Mouse (Mus musculus) liver, embryonic 15.5 days (tissue): ENCODE data around the gene Emc1. TPM values are rescaled to one million over a fixed set of nuclear protein-coding genes. Genes with fewer than 3 reads are reported as not detected.

ENCODE experiments used
- ATAC-seq: fragments of 200-750 bp; cut with Nextera tagmentation; 2 replicates; pipeline ENCODE4 v1.8.0; 2017; ENCODE audit warnings: moderate number of reproducible peaks, mild to moderate bottlenecking, moderate library complexity; ENCODE audit not compliant: insufficient read depth
- H3K27ac ChIP-seq: fragments of 300-500 bp; sonication (generic); replicated peaks from 2 replicates; pipeline ENCODE4 v1.5.1; 2015; ENCODE audit warnings: mild to moderate bottlenecking, inconsistent platforms
- H3K27me3 ChIP-seq: fragments of 300-500 bp; sonication (generic); 2 replicates; pipeline ENCODE4 v1.6.1; 2015; ENCODE audit warnings: mild to moderate bottlenecking, inconsistent platforms
- H3K36me3 ChIP-seq: fragments of 300-500 bp; sonication (generic); replicated peaks from 2 replicates; pipeline ENCODE4 v1.6.1; 2015; ENCODE audit warnings: moderate library complexity, mild to moderate bottlenecking, inconsistent platforms
- H3K4me1 ChIP-seq: fragments of 300-500 bp; sonication (generic); replicated peaks from 2 replicates; pipeline ENCODE4 v1.6.1; 2015; ENCODE audit warnings: inconsistent platforms
- H3K4me2 ChIP-seq: fragments of 300-500 bp; sonication (generic); 2 replicates; pipeline ENCODE4 v1.6.1; 2015; ENCODE audit warnings: moderate library complexity, mild to moderate bottlenecking, inconsistent platforms
- H3K4me3 ChIP-seq: fragments of 300-500 bp; sonication (generic); replicated peaks from 2 replicates; pipeline ENCODE4 v1.5.1; 2015; ENCODE audit warnings: mild to moderate bottlenecking, inconsistent platforms
- H3K9ac ChIP-seq: fragments of 300-500 bp; sonication (generic); 2 replicates; pipeline ENCODE4 v1.6.1; 2015; ENCODE audit warnings: moderate library complexity, mild to moderate bottlenecking, inconsistent platforms
- H3K9me3 ChIP-seq: fragments of 300-500 bp; sonication (generic); replicated peaks from 2 replicates; pipeline ENCODE4 v1.6.1; 2016; ENCODE audit warnings: inconsistent platforms
- WGBS: fragments of 180-500 bp; shearing (Covaris S2); methylation state at CpG from one replicate; pipeline ENCODE4 v1.1.7; 2015; ENCODE audit warnings: mixed read lengths; ENCODE audit not compliant: insufficient replicate concordance; 5-methylcytosine and 5-hydroxymethylcytosine counted together
- polyA plus RNA-seq: library from polyadenylated mRNA; unstranded; fragments of >200 nt; fragmentation: Nextera tagmentation; extraction: Ambion mirVana; gene quantifications from 2 replicates; pipeline ENCODE4 v1.2.1, GENCODE M21; 2015

Emc1 gene
- 13.5 and 13.9 TPM in 2 replicates for polyA plus RNA-seq

- ATAC-seq: peak; percentile 92
- WGBS: under 1% methylated on average over 64 of the region's 64 CpGs
- no peaks in the 10 kb centered on the region for H3K27me3 ChIP-seq
- H3K4me2 ChIP-seq: peak within 1 kb of the TSS; percentile 99
- H3K4me3 ChIP-seq: peak within 1 kb of the TSS; percentile 83
- no peaks in the 10 kb centered on the region for H3K9me3 ChIP-seq
- H3K4me1 ChIP-seq: peaks cover 41% of the 10 kb centered on the region
- H3K36me3 ChIP-seq: peaks cover 62% of the 10 kb centered on the region
- H3K9ac ChIP-seq: peak within 1 kb of the TSS; percentile 84
- H3K27ac ChIP-seq: peak within 1 kb of the TSS; percentile 95
Measured at GRCm38 (mm10) chr4:139351931-139352711, at the start of gene Emc1, which contains the start of the genes Mrto4 and Ubr4. TSS of gene Emc1 (plus strand) at chr4:139352587. TSS of gene Mrto4 (minus strand) at chr4:139352576. TSS of gene Ubr4 (plus strand) at chr4:139352609.

GRCm38 (mm10) chr4:139305521-139305920 lies 46.9 kb upstream of the Emc1 start:
- H3K27me3 ChIP-seq: no peaks in the 10 kb centered on the region
- H3K4me3 ChIP-seq: no peak overlapping the region
- H3K9ac ChIP-seq: no peak overlapping the region
- no peaks in the 10 kb centered on the region for H3K36me3 ChIP-seq
- 88% methylated on average over 3 of the region's 3 CpGs for WGBS
- peaks cover 24% of the 10 kb centered on the region for H3K4me1 ChIP-seq
- no peak overlapping the region for H3K27ac ChIP-seq
- no peak for ATAC-seq
- H3K4me2 ChIP-seq: no peak overlapping the region
- H3K9me3 ChIP-seq: no peaks in the 10 kb centered on the region

GRCm38 (mm10) chr4:139307916-139308315 lies 44.5 kb upstream of the Emc1 start:
- H3K36me3 ChIP-seq: no peaks in the 10 kb centered on the region
- H3K9ac ChIP-seq: no peak overlapping the region; the same call in 1 of the 2 replicates
- no peak for ATAC-seq
- no peak overlapping the region for H3K4me2 ChIP-seq
- 38% methylated on average over 5 of the region's 5 CpGs for WGBS
- H3K27ac ChIP-seq: no peak overlapping the region
- H3K27me3 ChIP-seq: no peaks in the 10 kb centered on the region
- peaks cover 44% of the 10 kb centered on the region for H3K4me1 ChIP-seq
- no peak overlapping the region for H3K4me3 ChIP-seq
- no peaks in the 10 kb centered on the region for H3K9me3 ChIP-seq

- peaks cover 44% of the 10 kb centered on the region for H3K4me1 ChIP-seq
- no peak for ATAC-seq
- peak overlapping the region; percentile 74 for H3K4me3 ChIP-seq
- 44% methylated on average over 6 of the region's 6 CpGs for WGBS
- peaks cover 4% of the 10 kb centered on the region; the same call in 1 of the 2 replicates for H3K36me3 ChIP-seq
- H3K9me3 ChIP-seq: no peaks in the 10 kb centered on the region
- peak overlapping the region; percentile 100 for H3K4me2 ChIP-seq
- 0 out of 2 replicates have a peak overlapping the region, but pooled peaks have one; percentile 81 for H3K27ac ChIP-seq
- peak overlapping the region; percentile 82 for H3K9ac ChIP-seq
- no peaks in the 10 kb centered on the region for H3K27me3 ChIP-seq
Measured at GRCm38 (mm10) chr4:139309651-139310050, 42.7 kb upstream of the Emc1 start.

GRCm38 (mm10) chr4:139310171-139310898 lies 42.1 kb upstream of the Emc1 start, which contains the start of the genes Pqlc2 and Akr7a5:
TSS of gene Pqlc2 (minus strand) at chr4:139310708.
TSS of gene Akr7a5 (plus strand) at chr4:139310744.
- WGBS: under 1% methylated on average over 63 of the region's 63 CpGs
- Histone ChIP-seq H3K9me3 (no peaks in the 10 kb centered on the region), H3K27ac (peak within 1 kb of the TSS; percentile 81), H3K36me3 (peaks cover 6% of the 10 kb centered on the region; the same call in 1 of the 2 replicates), H3K4me2 (peak within 1 kb of the TSS; percentile 100), H3K4me3 (peak within 1 kb of the TSS; percentile 74), H3K9ac (peak within 1 kb of the TSS; percentile 82), H3K27me3 (no peaks in the 10 kb centered on the region), H3K4me1 (peaks cover 44% of the 10 kb centered on the region)
- peak; percentile 81 for ATAC-seq

DNA sequence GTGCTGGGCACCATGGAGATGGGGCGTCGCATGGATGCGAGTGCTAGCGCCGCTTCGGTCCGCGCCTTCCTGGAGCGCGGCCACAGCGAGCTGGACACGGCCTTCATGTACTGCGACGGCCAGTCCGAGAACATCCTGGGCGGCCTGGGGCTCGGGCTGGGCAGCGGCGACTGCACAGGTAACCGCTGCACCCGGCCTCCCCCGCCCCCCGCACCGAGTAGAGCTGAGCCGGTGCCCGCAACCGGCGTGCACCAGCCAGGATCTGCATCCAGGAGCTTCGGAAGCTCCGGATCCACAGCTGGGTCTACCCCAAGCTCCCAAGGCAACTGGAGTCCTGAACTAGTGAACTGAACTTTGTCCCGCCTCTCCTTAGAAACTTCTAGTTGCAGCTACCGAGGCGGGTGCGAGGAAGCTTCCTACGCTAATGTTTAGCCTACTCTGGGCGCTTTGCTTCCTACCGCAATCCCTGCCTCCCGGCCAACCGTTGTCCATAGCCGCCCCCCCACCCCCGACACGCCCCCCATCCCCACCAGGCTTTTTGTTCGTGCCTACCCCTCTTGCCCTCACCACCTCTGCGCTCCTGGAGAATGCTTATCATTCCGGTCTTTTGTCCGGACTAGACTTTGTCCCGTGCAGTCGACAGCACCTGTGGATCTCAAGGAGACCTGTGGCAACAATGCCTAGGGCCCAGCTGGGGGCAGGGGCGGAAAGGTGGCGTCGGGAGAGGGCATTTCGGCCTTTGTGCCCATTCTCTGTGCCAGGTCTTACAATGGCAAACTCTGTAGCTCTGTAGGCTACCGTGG lies 41.3 kb upstream of the Emc1 start:
- H3K9me3 ChIP-seq: no peaks in the 10 kb centered on the region
- no peak; the same call in 1 of the 2 replicates for ATAC-seq
- no peaks in the 10 kb centered on the region for H3K27me3 ChIP-seq
- H3K4me3 ChIP-seq: peak overlapping the region; percentile 74
- H3K27ac ChIP-seq: peak overlapping the region; percentile 81
- H3K4me2 ChIP-seq: peak overlapping the region; percentile 100
- peaks cover 44% of the 10 kb centered on the region for H3K4me1 ChIP-seq
- under 1% methylated on average over 53 of the region's 53 CpGs for WGBS
- peak overlapping the region; percentile 82 for H3K9ac ChIP-seq
- H3K36me3 ChIP-seq: peaks cover 6% of the 10 kb centered on the region; the same call in 1 of the 2 replicates

DNA sequence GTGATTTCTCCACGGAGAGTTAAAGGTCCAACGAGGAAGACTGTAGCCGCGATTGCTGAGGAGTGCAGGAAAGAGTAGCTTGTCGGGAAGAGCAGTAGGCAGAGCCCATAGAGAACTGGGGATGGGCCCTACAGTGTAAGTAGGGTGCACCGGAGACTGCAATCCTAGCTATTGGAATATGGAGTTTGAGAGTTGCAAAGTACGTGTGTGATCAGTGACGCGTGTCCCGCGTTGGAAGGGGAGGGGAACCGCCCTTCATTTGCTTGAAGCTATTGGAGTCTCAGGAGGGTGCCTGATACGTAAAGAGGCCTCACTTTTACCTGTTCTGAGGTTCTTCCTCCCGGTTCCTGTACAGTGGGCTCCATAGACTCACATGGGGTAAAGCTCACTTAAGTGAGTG lies 40.7 kb upstream of the Emc1 start:
- H3K9me3 ChIP-seq: no peaks in the 10 kb centered on the region
- peak overlapping the region; percentile 74 for H3K4me3 ChIP-seq
- no peaks in the 10 kb centered on the region for H3K27me3 ChIP-seq
- peak overlapping the region; percentile 82 for H3K9ac ChIP-seq
- peaks cover 6% of the 10 kb centered on the region; the same call in 1 of the 2 replicates for H3K36me3 ChIP-seq
- H3K4me1 ChIP-seq: peaks cover 44% of the 10 kb centered on the region
- no peak overlapping the region for H3K27ac ChIP-seq
- WGBS: 17% methylated on average over 14 of the region's 14 CpGs
- ATAC-seq: no peak
- H3K4me2 ChIP-seq: peak overlapping the region; percentile 100

DNA sequence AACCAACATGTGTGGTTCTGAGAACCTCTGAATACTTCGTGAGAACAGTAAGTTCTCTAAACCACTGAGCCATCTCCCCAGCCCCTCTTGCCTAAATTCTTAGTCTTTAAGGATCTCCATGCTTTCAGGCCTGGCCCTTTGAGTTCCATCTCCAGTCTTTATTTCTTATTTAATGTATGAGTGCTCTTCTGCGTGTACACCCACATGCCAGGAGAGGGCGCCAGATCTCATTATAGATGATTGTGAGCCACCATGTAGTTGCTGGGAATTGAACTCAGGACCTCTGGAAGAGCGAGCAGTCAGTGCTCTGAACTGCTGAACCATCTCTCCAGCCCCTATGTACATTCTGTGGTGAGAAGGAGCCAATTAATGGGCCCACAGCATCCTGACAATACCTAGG lies 39.8 kb upstream of the Emc1 start:
- WGBS: 50% methylated on average over 4 of the region's 4 CpGs
- H3K9me3 ChIP-seq: no peaks in the 10 kb centered on the region
- H3K36me3 ChIP-seq: peaks cover 9% of the 10 kb centered on the region; the same call in 1 of the 2 replicates
- peaks cover 42% of the 10 kb centered on the region for H3K4me1 ChIP-seq
- H3K4me2 ChIP-seq: 0 out of 2 replicates have a peak overlapping the region, but pooled peaks have one; percentile 100
- no peak overlapping the region for H3K9ac ChIP-seq
- H3K27me3 ChIP-seq: no peaks in the 10 kb centered on the region
- no peak overlapping the region for H3K27ac ChIP-seq
- ATAC-seq: no peak
- H3K4me3 ChIP-seq: no peak overlapping the region

DNA sequence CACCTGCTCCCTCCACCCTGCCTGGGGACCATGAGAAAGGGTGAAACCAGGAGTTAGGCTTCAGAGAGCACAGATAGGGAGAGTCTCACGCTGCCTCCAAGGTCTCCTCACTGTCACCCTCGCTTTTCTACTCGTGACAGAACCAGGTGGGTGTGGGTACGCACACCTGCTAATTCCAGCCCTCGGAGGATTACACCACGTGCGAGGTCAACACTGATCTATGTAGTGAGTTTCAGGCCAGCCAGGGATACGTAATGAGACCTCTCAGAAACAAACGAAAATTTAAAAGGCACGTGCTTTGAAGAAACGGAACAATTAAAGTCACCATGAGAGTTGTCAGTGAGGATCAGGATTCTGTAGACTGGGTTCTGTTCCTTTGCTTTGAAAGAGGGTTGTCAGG lies 33.9 kb upstream of the Emc1 start:
- Histone ChIP-seq H3K27ac (no peak overlapping the region), H3K9me3 (no peaks in the 10 kb centered on the region), H3K4me1 (no peaks in the 10 kb centered on the region), H3K9ac (no peak overlapping the region), H3K27me3 (no peaks in the 10 kb centered on the region), H3K4me2 (no peak overlapping the region), H3K36me3 (peaks cover 12% of the 10 kb centered on the region; the same call in 1 of the 2 replicates), H3K4me3 (no peak overlapping the region)
- no peak for ATAC-seq
- WGBS: 78% methylated on average over 11 of the region's 11 CpGs

DNA sequence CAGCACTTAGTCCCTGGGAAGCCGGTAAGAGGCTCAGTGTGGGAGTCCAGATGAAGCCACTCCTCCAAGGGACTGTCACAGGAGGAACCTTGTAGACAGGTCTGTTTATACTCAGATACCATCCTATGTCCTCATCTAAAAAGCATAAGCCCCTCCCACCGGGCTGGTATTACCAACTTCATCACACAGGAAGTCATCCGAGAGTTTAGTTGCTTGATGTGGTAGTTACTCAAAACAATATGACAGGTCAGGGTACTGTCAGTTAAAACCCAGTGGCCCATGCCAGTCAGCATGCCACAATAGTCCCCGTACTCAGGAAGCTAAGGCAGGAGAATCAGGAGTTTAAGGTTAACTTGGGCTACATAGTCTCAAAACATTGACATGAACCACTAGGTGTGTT lies 32.6 kb upstream of the Emc1 start:
- no peak for ATAC-seq

More for the DNA sequence above, 32.6 kb upstream of the Emc1 start:
- Histone ChIP-seq H3K36me3 (peaks cover 6% of the 10 kb centered on the region; the same call in 1 of the 2 replicates), H3K4me2 (no peak overlapping the region), H3K4me3 (no peak overlapping the region), H3K27me3 (no peaks in the 10 kb centered on the region), H3K4me1 (no peaks in the 10 kb centered on the region), H3K27ac (no peak overlapping the region), H3K9ac (no peak overlapping the region), H3K9me3 (no peaks in the 10 kb centered on the region)
- WGBS: 79% methylated on average over 4 of the region's 4 CpGs
